In genomic region chr10:16874131-16874530, GRCm38 (mm10) we compare ENCODE assay signal across 23 mouse cellular contexts.
A peak's percentile ranks its signal among the peaks of the same experiment; 100 is the strongest.
DNase-seq lines count a peak whose midpoint lies in the region; ATAC-seq and TF ChIP-seq lines count a peak whose summit lies in the region.
"Had no signal": no experiment of that assay in that cellular context is flagged by ENCODE, and none has a peak within 500 bp of the region (broad histone marks: within the 10 kb centered on the region; RNA-seq: fewer than 3 reads in every experiment).

No protein-coding gene starts in this region.

- no peak overlapping the region for H3K4me2 ChIP-seq in kidney, embryonic 16.5 days (replicated peaks; ENCODE audit: low read depth, low read length)
- H3K4me2 ChIP-seq in lung, embryonic 16.5 days (ENCODE audit: low read depth, low read length): no peak overlapping the region
- no peak overlapping the region for H3K4me2 ChIP-seq in intestine, embryonic 16.5 days (ENCODE audit: low read depth, low read length)
- H3K4me2 ChIP-seq: embryonic facial prominence, embryonic 15.5 days; forebrain, embryonic 15.5 days; hindbrain, embryonic 12.5 days; limb, embryonic 12.5 days; midbrain, embryonic 12.5 days; stomach, embryonic 15.5 days had no signal

- H3K9me3 ChIP-seq in kidney, embryonic 16.5 days (ENCODE audit: low read length): no peaks in the 10 kb centered on the region
- H3K9me3 ChIP-seq in lung, embryonic 16.5 days (ENCODE audit: control insufficient read depth, low read length): no peaks in the 10 kb centered on the region
- H3K9me3 ChIP-seq in intestine, embryonic 16.5 days (ENCODE audit: control insufficient read depth, low read length): no peaks in the 10 kb centered on the region
- H3K9me3 ChIP-seq: embryonic facial prominence, embryonic 15.5 days; forebrain, embryonic 15.5 days; hindbrain, embryonic 12.5 days; limb, embryonic 12.5 days; midbrain, embryonic 12.5 days; stomach, embryonic 15.5 days had no signal

- TF ChIP-seq POLR2A in kidney, adult 2 months (IDR thresholded peaks at IDR 0.05; ENCODE audit: low read depth, low read length): no peak
- no peak for TF ChIP-seq POLR2A in embryonic fibroblast, embryonic 13.5 days (IDR thresholded peaks at IDR 0.05; ENCODE audit: low read depth, low read length)

- peak; percentile 1 for DNase-seq in kidney, adult 2 months
- DNase-seq in lung, adult 18-20 months: no peak
- DNase-seq in heart, adult 18-20 months: no peak
- DNase-seq: adrenal gland, postnatal 10 days; B cell, adult 2 months; cerebellum, adult 2 months; cerebellum, postnatal 36 days; embryo, embryonic 11 days; gastrocnemius, postnatal 25 days; kidney, adult 11 months; kidney, postnatal 14 days; thymus, postnatal 25 days had no signal

- no peaks in the 10 kb centered on the region for H3K36me3 ChIP-seq in kidney, adult 2 months (ENCODE audit: control insufficient read depth, insufficient read depth, low read length)
- no peaks in the 10 kb centered on the region for H3K36me3 ChIP-seq in kidney, embryonic 16.5 days (ENCODE audit: insufficient read depth, low read length)
- no peaks in the 10 kb centered on the region for H3K36me3 ChIP-seq in lung, embryonic 16.5 days (ENCODE audit: control insufficient read depth, insufficient read depth, low read length)
- H3K36me3 ChIP-seq in intestine, embryonic 16.5 days (ENCODE audit: control insufficient read depth, insufficient read depth, low read length): no peaks in the 10 kb centered on the region
- H3K36me3 ChIP-seq: embryonic facial prominence, embryonic 15.5 days; forebrain, embryonic 15.5 days; hindbrain, embryonic 12.5 days; limb, embryonic 12.5 days; midbrain, embryonic 12.5 days; stomach, embryonic 15.5 days had no signal

- WGBS in kidney, adult 2 months: 61% methylated on average over 3 of the region's 3 CpGs
- 67% methylated on average over 3 of the region's 3 CpGs for WGBS in kidney, embryonic 16.5 days
- WGBS in lung, embryonic 16.5 days: 42% methylated on average over 3 of the region's 3 CpGs
- WGBS in intestine, embryonic 16.5 days: 49% methylated on average over 3 of the region's 3 CpGs

- no peaks in the 10 kb centered on the region for H3K4me1 ChIP-seq in kidney, adult 2 months (ENCODE audit: control insufficient read depth, insufficient read depth, low read length)
- no peaks in the 10 kb centered on the region for H3K4me1 ChIP-seq in kidney, embryonic 16.5 days (ENCODE audit: insufficient read depth, low read length)
- H3K4me1 ChIP-seq in lung, embryonic 16.5 days (replicated peaks; ENCODE audit: control insufficient read depth, insufficient read depth, low read length): 0 out of 2 replicates have a peak, but pooled peaks cover 3% of the 10 kb centered on the region
- H3K4me1 ChIP-seq in embryonic fibroblast, embryonic 13.5 days (ENCODE audit: control insufficient read depth, insufficient read depth, low read length): peaks cover 6% of the 10 kb centered on the region; the same call in 1 of the 2 replicates
- no peaks in the 10 kb centered on the region for H3K4me1 ChIP-seq in intestine, embryonic 16.5 days (ENCODE audit: control insufficient read depth, insufficient read depth, low read length)
- H3K4me1 ChIP-seq: embryonic facial prominence, embryonic 15.5 days; forebrain, embryonic 15.5 days; hindbrain, embryonic 12.5 days; limb, embryonic 12.5 days; midbrain, embryonic 12.5 days; stomach, embryonic 15.5 days had no signal

- no peak overlapping the region for H3K27ac ChIP-seq in kidney, adult 2 months (ENCODE audit: insufficient read depth, low read depth, low read length)
- no peak overlapping the region for H3K27ac ChIP-seq in kidney, embryonic 16.5 days (ENCODE audit: low read length)
- no peak overlapping the region for H3K27ac ChIP-seq in lung, embryonic 16.5 days (ENCODE audit: low read length)
- H3K27ac ChIP-seq in embryonic fibroblast, embryonic 13.5 days (ENCODE audit: insufficient read depth, low read length): peak overlapping the region; percentile 99
- no peak overlapping the region for H3K27ac ChIP-seq in intestine, embryonic 16.5 days (ENCODE audit: low read length)
- H3K27ac ChIP-seq: embryonic facial prominence, embryonic 15.5 days; forebrain, embryonic 15.5 days; hindbrain, embryonic 12.5 days; limb, embryonic 12.5 days; liver, embryonic 14.5 days; midbrain, embryonic 12.5 days; stomach, embryonic 15.5 days had no signal

- no peak for TF ChIP-seq CTCF in kidney, adult 2 months (conservative IDR thresholded peaks at IDR 0.05; ENCODE audit: insufficient read depth, insufficient read length, low read depth, low read length)
- TF ChIP-seq CTCF in embryonic fibroblast, embryonic 13.5 days (IDR thresholded peaks at IDR 0.05; ENCODE audit: borderline replicate concordance, insufficient read depth, low read length): no peak

- ATAC-seq in kidney, embryonic 16.5 days (ENCODE audit: low FRiP score, low TSS enrichment): no peak
- peak; percentile 66 for ATAC-seq in lung, embryonic 16.5 days (ENCODE audit: low read depth)
- ATAC-seq in intestine, embryonic 16.5 days: no peak
- ATAC-seq: forebrain, embryonic 15.5 days had no signal

- H3K27me3 ChIP-seq in kidney, adult 2 months (replicated peaks; ENCODE audit: control insufficient read depth, insufficient read depth, low read length): no peaks in the 10 kb centered on the region
- H3K27me3 ChIP-seq in kidney, embryonic 16.5 days (ENCODE audit: insufficient read depth, low read length): no peaks in the 10 kb centered on the region
- H3K27me3 ChIP-seq in lung, embryonic 16.5 days (ENCODE audit: control insufficient read depth, insufficient read depth, low read depth, low read length): no peaks in the 10 kb centered on the region
- no peaks in the 10 kb centered on the region for H3K27me3 ChIP-seq in intestine, embryonic 16.5 days (replicated peaks; ENCODE audit: control insufficient read depth, insufficient read depth, low read length)
- H3K27me3 ChIP-seq: embryonic facial prominence, embryonic 15.5 days; forebrain, embryonic 15.5 days; hindbrain, embryonic 12.5 days; limb, embryonic 12.5 days; midbrain, embryonic 12.5 days; stomach, embryonic 15.5 days had no signal

- no peak overlapping the region for H3K9ac ChIP-seq in kidney, embryonic 16.5 days (replicated peaks; ENCODE audit: low read length)
- no peak overlapping the region for H3K9ac ChIP-seq in lung, embryonic 16.5 days (ENCODE audit: low read length)
- H3K9ac ChIP-seq in intestine, embryonic 16.5 days (ENCODE audit: low read depth, low read length): no peak overlapping the region
- H3K9ac ChIP-seq: embryonic facial prominence, embryonic 15.5 days; forebrain, embryonic 15.5 days; hindbrain, embryonic 12.5 days; limb, embryonic 12.5 days; liver, embryonic 14.5 days; midbrain, embryonic 12.5 days; stomach, embryonic 15.5 days had no signal

- H3K4me3 ChIP-seq in kidney, adult 2 months (ENCODE audit: insufficient read depth, low read depth, low read length): no peak overlapping the region
- no peak overlapping the region for H3K4me3 ChIP-seq in kidney, embryonic 16.5 days (ENCODE audit: low read length)
- no peak overlapping the region for H3K4me3 ChIP-seq in lung, embryonic 16.5 days (ENCODE audit: low read length)
- no peak overlapping the region for H3K4me3 ChIP-seq in embryonic fibroblast, embryonic 13.5 days (ENCODE audit: insufficient read depth, low read length)
- H3K4me3 ChIP-seq in intestine, embryonic 16.5 days (ENCODE audit: low read length): no peak overlapping the region
- H3K4me3 ChIP-seq: embryonic facial prominence, embryonic 15.5 days; forebrain, embryonic 15.5 days; hindbrain, embryonic 12.5 days; limb, embryonic 12.5 days; midbrain, embryonic 12.5 days; stomach, embryonic 15.5 days had no signal
